Mouse (Mus musculus): ENCODE measurements around the gene Acot8. TPM values are rescaled to one million over a fixed set of nuclear protein-coding genes. Genes with fewer than 3 reads are reported as not detected.
A peak's percentile ranks its signal among the peaks of the same experiment; 100 is the strongest.

Gene Acot8
- 19.9 and 20.4 TPM in 2 replicates for polyA plus RNA-seq (2015; fragmentation: Nextera tagmentation; extraction: Ambion mirVana)

GRCm38 (mm10) chr2:164804533-164805331, at the start of gene Acot8, which contains the start of gene Zswim3:
Gene Acot8, minus strand, starts transcription at chr2:164804882.
Gene Zswim3, plus strand, starts transcription at chr2:164805098.
- H3K4me2 ChIP-seq (replicated peaks) = peak within 1 kb of the TSS; percentile 77
- peak within 1 kb of the TSS; percentile 82 for H3K9ac ChIP-seq (replicated peaks)
- peaks cover 38% of the 10 kb centered on the region for H3K36me3 ChIP-seq
- ATAC-seq = peak; percentile 97
- H3K9me3 ChIP-seq = no peaks in the 10 kb centered on the region
- no peaks in the 10 kb centered on the region for H3K27me3 ChIP-seq
- WGBS = under 1% methylated on average over 47 of the region's 47 CpGs
- H3K27ac ChIP-seq = peak within 1 kb of the TSS; percentile 90
- H3K4me1 ChIP-seq (replicated peaks) = peaks cover 38% of the 10 kb centered on the region
- H3K4me3 ChIP-seq (replicated peaks) = peak within 1 kb of the TSS; percentile 85

- 89% methylated on average over 8 of the region's 8 CpGs for WGBS
- no peak overlapping the region for H3K27ac ChIP-seq
- peaks cover 9% of the 10 kb centered on the region; the same call in 1 of the 2 replicates for H3K36me3 ChIP-seq
Measured at GRCm38 (mm10) chr2:164850061-164850460, 45.4 kb upstream of the Acot8 start.

GRCm38 (mm10) chr2:164845782-164846181, 41.1 kb upstream of the Acot8 start:
- 58% methylated on average over 3 of the region's 3 CpGs for WGBS
- no peaks in the 10 kb centered on the region for H3K9me3 ChIP-seq

More at GRCm38 (mm10) chr2:164850061-164850460, 45.4 kb upstream of the Acot8 start:
- H3K9me3 ChIP-seq = no peaks in the 10 kb centered on the region
- ATAC-seq = no peak
- no peak overlapping the region for H3K9ac ChIP-seq (replicated peaks)
- no peaks in the 10 kb centered on the region for H3K4me1 ChIP-seq (replicated peaks)
- H3K27me3 ChIP-seq = peaks cover 4% of the 10 kb centered on the region; the same call in 1 of the 2 replicates
- no peak overlapping the region for H3K4me2 ChIP-seq (replicated peaks)
- H3K4me3 ChIP-seq (replicated peaks) = no peak overlapping the region

GRCm38 (mm10) chr2:164835164-164835563, 30.5 kb upstream of the Acot8 start:
- Histone ChIP-seq H3K4me1 (replicated peaks) (peaks cover 27% of the 10 kb centered on the region), H3K4me3 (replicated peaks) (no peak overlapping the region), H3K27me3 (no peaks in the 10 kb centered on the region), H3K36me3 (peaks cover 38% of the 10 kb centered on the region), H3K4me2 (replicated peaks) (peak overlapping the region; percentile 99; the same call in 1 of the 2 replicates), H3K27ac (no peak overlapping the region), H3K9me3 (no peaks in the 10 kb centered on the region), H3K9ac (replicated peaks) (no peak overlapping the region)
- WGBS = 99% methylated on average over 4 of the region's 4 CpGs
- no peak for ATAC-seq

More at GRCm38 (mm10) chr2:164845782-164846181, 41.1 kb upstream of the Acot8 start:
- Histone ChIP-seq H3K4me3 (replicated peaks) (no peak overlapping the region), H3K9ac (replicated peaks) (no peak overlapping the region), H3K27me3 (no peaks in the 10 kb centered on the region), H3K36me3 (peaks cover 9% of the 10 kb centered on the region; the same call in 1 of the 2 replicates), H3K4me1 (replicated peaks) (no peaks in the 10 kb centered on the region), H3K4me2 (replicated peaks) (no peak overlapping the region), H3K27ac (no peak overlapping the region)
- no peak for ATAC-seq

- Histone ChIP-seq H3K27ac (no peak overlapping the region), H3K36me3 (peaks cover 31% of the 10 kb centered on the region), H3K27me3 (no peaks in the 10 kb centered on the region), H3K9me3 (no peaks in the 10 kb centered on the region), H3K4me2 (replicated peaks) (peak overlapping the region; percentile 99), H3K9ac (replicated peaks) (peak overlapping the region; percentile 83), H3K4me1 (replicated peaks) (peaks cover 27% of the 10 kb centered on the region), H3K4me3 (replicated peaks) (peak overlapping the region; percentile 70)
- no peak for ATAC-seq
- 51% methylated on average over 8 of the region's 8 CpGs for WGBS
Measured at GRCm38 (mm10) chr2:164834531-164834930, 29.8 kb upstream of the Acot8 start.

GRCm38 (mm10) chr2:164833314-164833959, 28.8 kb upstream of the Acot8 start, which contains the start of gene Neurl2:
Gene Neurl2, minus strand, starts transcription at chr2:164833456.
- peak; percentile 77 for ATAC-seq
- peaks cover 27% of the 10 kb centered on the region for H3K4me1 ChIP-seq (replicated peaks)
- no peaks in the 10 kb centered on the region for H3K27me3 ChIP-seq
- peak within 1 kb of the TSS; percentile 99 for H3K4me2 ChIP-seq (replicated peaks)
- peak within 1 kb of the TSS; percentile 70 for H3K4me3 ChIP-seq (replicated peaks)
- peaks cover 28% of the 10 kb centered on the region for H3K36me3 ChIP-seq
- peak within 1 kb of the TSS; percentile 74 for H3K27ac ChIP-seq
- H3K9me3 ChIP-seq = no peaks in the 10 kb centered on the region
- H3K9ac ChIP-seq (replicated peaks) = peak within 1 kb of the TSS; percentile 83
- under 1% methylated on average over 31 of the region's 31 CpGs for WGBS

- 1% methylated on average over 35 of the region's 35 CpGs for WGBS
- peak within 1 kb of the TSS; percentile 70 for H3K4me3 ChIP-seq (replicated peaks)
- ATAC-seq = peak; percentile 69
Measured at GRCm38 (mm10) chr2:164832748-164833301, 28.1 kb upstream of the Acot8 start, which contains the start of gene Ctsa. Gene Ctsa, plus strand, starts transcription at chr2:164832873.

GRCm38 (mm10) chr2:164832032-164832747, 27.5 kb upstream of the Acot8 start:
- 0 out of 2 replicates have a peak overlapping the region, but pooled peaks have one; percentile 74 for H3K27ac ChIP-seq
- H3K9me3 ChIP-seq = no peaks in the 10 kb centered on the region
- ATAC-seq = no peak; the same call in 1 of the 2 replicates
- H3K4me3 ChIP-seq (replicated peaks) = peak overlapping the region; percentile 70
- peak overlapping the region; percentile 83 for H3K9ac ChIP-seq (replicated peaks)
- peaks cover 33% of the 10 kb centered on the region for H3K36me3 ChIP-seq
- H3K27me3 ChIP-seq = no peaks in the 10 kb centered on the region
- H3K4me1 ChIP-seq (replicated peaks) = peaks cover 27% of the 10 kb centered on the region
- H3K4me2 ChIP-seq (replicated peaks) = peak overlapping the region; percentile 99
- 65% methylated on average over 16 of the region's 16 CpGs for WGBS

More at GRCm38 (mm10) chr2:164832748-164833301, 28.1 kb upstream of the Acot8 start, which contains the start of gene Ctsa:
- H3K9ac ChIP-seq (replicated peaks) = peak within 1 kb of the TSS; percentile 83
- peaks cover 28% of the 10 kb centered on the region for H3K36me3 ChIP-seq
- peaks cover 27% of the 10 kb centered on the region for H3K4me1 ChIP-seq (replicated peaks)
- no peaks in the 10 kb centered on the region for H3K9me3 ChIP-seq
- H3K27me3 ChIP-seq = no peaks in the 10 kb centered on the region
- peak within 1 kb of the TSS; percentile 99 for H3K4me2 ChIP-seq (replicated peaks)
- peak within 1 kb of the TSS; percentile 74 for H3K27ac ChIP-seq

- no peak overlapping the region for H3K9ac ChIP-seq (replicated peaks)
- H3K4me2 ChIP-seq (replicated peaks) = no peak overlapping the region
- 86% methylated on average over 10 of the region's 10 CpGs for WGBS
- H3K27me3 ChIP-seq = no peaks in the 10 kb centered on the region
- peaks cover 35% of the 10 kb centered on the region for H3K36me3 ChIP-seq
- ATAC-seq = no peak
- H3K27ac ChIP-seq = no peak overlapping the region
- H3K4me1 ChIP-seq (replicated peaks) = peaks cover 30% of the 10 kb centered on the region
- H3K4me3 ChIP-seq (replicated peaks) = no peak overlapping the region
- H3K9me3 ChIP-seq = no peaks in the 10 kb centered on the region
Measured at GRCm38 (mm10) chr2:164831029-164831428, 26.3 kb upstream of the Acot8 start.

- WGBS = 94% methylated on average over 1 of the region's 1 CpGs
Measured at GRCm38 (mm10) chr2:164829090-164829489, 24.4 kb upstream of the Acot8 start.

GRCm38 (mm10) chr2:164828437-164828836, 23.8 kb upstream of the Acot8 start, which contains the start of gene Spata25:
Gene Spata25, minus strand, starts transcription at chr2:164828537.
- Histone ChIP-seq H3K27ac (no peak within 1 kb of the TSS), H3K9ac (replicated peaks) (no peak within 1 kb of the TSS), H3K4me3 (replicated peaks) (no peak within 1 kb of the TSS), H3K4me2 (replicated peaks) (no peak within 1 kb of the TSS), H3K36me3 (peaks cover 47% of the 10 kb centered on the region), H3K9me3 (no peaks in the 10 kb centered on the region), H3K4me1 (replicated peaks) (peaks cover 22% of the 10 kb centered on the region), H3K27me3 (no peaks in the 10 kb centered on the region)
- no peak for ATAC-seq
- 90% methylated on average over 6 of the region's 6 CpGs for WGBS

More at GRCm38 (mm10) chr2:164829090-164829489, 24.4 kb upstream of the Acot8 start:
- Histone ChIP-seq H3K4me3 (replicated peaks) (no peak overlapping the region), H3K4me1 (replicated peaks) (peaks cover 18% of the 10 kb centered on the region), H3K27ac (no peak overlapping the region), H3K9me3 (no peaks in the 10 kb centered on the region), H3K4me2 (replicated peaks) (no peak overlapping the region), H3K36me3 (peaks cover 47% of the 10 kb centered on the region), H3K27me3 (no peaks in the 10 kb centered on the region), H3K9ac (replicated peaks) (no peak overlapping the region)
- ATAC-seq = no peak
